Mouse (Mus musculus) brain, embryonic 14.5 days (tissue): ENCODE measurements around the gene Zmynd8.

Experiments
- CTCF ChIP-seq: fragments of 200-500 bp; IDR thresholded peaks from 2 replicates; pipeline ENCODE4 v1.5.1; 2012; ENCODE audit warnings: inconsistent platforms, mild to moderate bottlenecking, moderate library complexity, borderline replicate concordance; ENCODE audit not compliant: insufficient read depth, insufficient read length; ENCODE audit errors: extremely low read depth
- POLR2A ChIP-seq: fragments of 200-500 bp; IDR thresholded peaks from 2 replicates; pipeline ENCODE4 v1.6.1; 2012; ENCODE audit warnings: mild to moderate bottlenecking, inconsistent platforms, borderline replicate concordance; ENCODE audit not compliant: poor library complexity, insufficient read depth, insufficient read length, severe bottlenecking; ENCODE audit errors: extremely low read depth

- TF ChIP-seq POLR2A (no peak), CTCF (no peak)
These were observed 109.1 kb downstream of the Zmynd8 start for GRCm38 (mm10) chr2:165789667-165790066.
